Mouse (Mus musculus) adrenal gland, postnatal 10 days (tissue): ENCODE results near the gene Gpr180. TPM values are rescaled to one million over a fixed set of nuclear protein-coding genes. Genes with fewer than 3 reads are reported as not detected.

Experiments used
- DNase-seq: peaks from one replicate; pipeline ENCODE4 v3.0.0; 2021; ENCODE audit warnings: mixed read lengths
- total RNA-seq, 2 experiments: library from RNA; stranded (reverse); gene quantifications; 2 replicates each; pipeline ENCODE4 v1.2.3; 2021

Gpr180 gene
- total RNA-seq, 2 experiments from 2014 or later = 26.6 to 27.0 TPM

GRCm38 (mm10) chr14:118207347-118207746, 70.4 kb downstream of the Gpr180 start:
- DNase-seq = no peak

- DNase-seq = peak; percentile 54
These were observed 72.7 kb downstream of the Gpr180 start for GRCm38 (mm10) chr14:118209642-118210041.

GRCm38 (mm10) chr14:118212188-118212804, 75.3 kb downstream of the Gpr180 start:
- no peak for DNase-seq

Other genes with a start within 250 kb of the Gpr180 start
- not detected for gene Dct, start 84.9 kb upstream of the Gpr180 start, total RNA-seq
- 10 to 100 TPM; 19.6 to 23.3 TPM for gene Tgds, start 4.4 kb upstream of the Gpr180 start, total RNA-seq
- gene Sox21, start 99.9 kb downstream of the Gpr180 start, total RNA-seq = not detected
- not detected for gene Gm9376, start 129.8 kb downstream of the Gpr180 start, total RNA-seq